Mouse (Mus musculus) small intestine, adult 10 weeks (tissue): ENCODE data around the gene Esyt1. TPM values are rescaled to one million over a fixed set of nuclear protein-coding genes. Genes with fewer than 3 reads are reported as not detected.

Experiments used
- polyA plus RNA-seq: library from polyadenylated mRNA; stranded (reverse); fragments of 350-450 nt; fragmentation: Illumina TruSeq; extraction: RNeasy Lipid Tissue Mini Kit (QIAGEN cat#74804); gene quantifications from one replicate; pipeline ENCODE4 v1.2.3, GENCODE M21; 2014; ENCODE audit warnings: low replicate concordance

Esyt1 gene
- polyA plus RNA-seq: 1.9 TPM

GRCm38 (mm10) chr10:128525671-128526308 is at the start of gene Esyt1:
Gene Esyt1 (minus strand): TSS chr10:128525871.

GRCm38 (mm10) chr10:128565788-128566531 is 40.3 kb upstream of the Esyt1 start, which contains the start of gene Pa2g4:
Gene Pa2g4 (minus strand): TSS chr10:128565987.

GRCm38 (mm10) chr10:128548947-128549681 is 23.4 kb upstream of the Esyt1 start, which contains the start of gene Rpl41:
Gene Rpl41 (minus strand): TSS chr10:128549305.

DNA sequence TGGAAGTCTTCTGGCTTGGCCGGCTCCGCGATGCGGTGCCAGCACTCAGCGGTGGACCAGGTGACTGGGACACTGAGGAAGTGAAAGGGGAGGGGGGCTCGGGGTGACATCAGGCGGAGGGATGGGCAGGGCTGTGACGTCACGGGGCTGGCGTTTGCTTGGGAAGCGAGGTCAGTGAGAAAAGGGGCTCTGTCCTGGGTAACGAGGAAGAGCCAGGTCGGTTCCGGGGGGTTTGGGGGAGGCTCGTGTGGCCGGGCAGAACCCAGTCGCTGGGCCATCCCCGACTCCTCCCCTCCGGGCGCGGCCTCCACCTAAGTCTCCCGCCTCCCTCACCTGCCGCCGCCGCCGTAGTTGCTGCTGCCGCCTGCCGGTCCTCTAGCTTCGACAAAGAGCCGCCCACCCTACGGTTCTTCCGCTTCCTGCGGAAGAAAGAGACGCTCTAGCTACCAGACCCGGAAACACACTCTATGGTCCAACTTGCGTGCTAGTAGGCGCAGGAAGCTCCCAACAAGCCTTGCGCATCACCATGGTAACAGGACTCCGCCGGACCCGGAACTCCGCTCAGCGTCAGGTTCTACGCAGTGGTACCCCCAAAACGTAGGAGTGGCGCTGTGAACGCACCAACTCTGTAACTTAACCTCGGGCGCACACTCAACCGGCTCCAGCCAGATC is 21.8 kb upstream of the Esyt1 start, which contains the start of gene Zc3h10:
TSS of gene Zc3h10 (minus strand) at position 414 of the 672 bp plus-strand sequence.

GRCm38 (mm10) chr10:128498590-128498989 is 27.1 kb downstream of the Esyt1 start, which contains the start of gene Myl6b:
Gene Myl6b (minus strand): TSS chr10:128498685.

DNA sequence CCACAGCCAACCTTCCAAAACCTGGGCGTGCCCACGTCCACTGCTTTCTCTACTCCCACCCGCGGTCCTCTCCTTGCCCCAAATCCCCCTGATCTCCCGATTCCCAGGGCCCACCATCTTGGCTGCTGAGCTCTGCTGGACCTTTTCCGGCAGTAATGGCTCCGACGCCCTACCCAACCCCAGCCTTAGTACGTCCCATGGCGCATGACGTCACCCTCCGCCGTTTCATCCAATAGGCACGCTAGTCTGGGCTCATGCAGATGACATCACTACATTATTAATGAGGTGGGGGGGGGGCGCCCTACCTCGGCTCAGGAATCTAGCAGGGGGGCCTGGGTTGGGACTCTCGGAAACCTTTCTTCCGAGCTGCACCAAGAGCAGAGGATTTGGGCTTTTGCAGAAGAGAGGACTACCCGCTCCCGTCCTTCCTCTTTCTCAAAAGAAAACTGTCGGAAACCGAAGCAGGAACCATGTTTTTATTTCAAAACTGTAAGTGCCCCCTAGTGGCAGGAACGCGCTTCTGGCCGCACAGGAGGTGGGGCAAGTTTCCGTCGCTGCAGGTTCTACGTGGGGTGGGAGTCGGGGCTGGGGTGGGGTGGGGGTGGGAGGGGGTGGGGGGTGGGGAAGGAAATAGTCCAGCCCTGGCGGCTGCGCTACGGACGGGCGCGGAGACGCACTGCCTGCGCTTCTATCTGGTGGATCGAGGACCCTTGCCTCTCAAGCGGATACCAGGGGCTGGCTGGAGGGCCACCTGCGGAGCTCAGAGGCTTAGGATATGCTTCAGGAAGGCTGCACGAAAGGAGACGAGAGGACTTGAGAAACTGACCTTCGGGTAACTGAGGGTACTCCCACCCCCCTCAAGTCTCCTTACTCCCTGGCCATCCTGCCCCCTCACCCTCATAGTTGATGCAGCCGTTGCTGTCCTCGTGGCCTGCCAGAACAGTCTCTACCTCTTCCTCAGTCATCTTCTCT is 31.7 kb downstream of the Esyt1 start, which contains the start of gene Myl6:
TSS of gene Myl6 (minus strand) at position 451 of the 972 bp plus-strand sequence.

Other genes with a start within 250 kb of the Esyt1 start
- gene Il23a, start 227.1 kb downstream of the Esyt1 start, polyA plus RNA-seq: 0.48 TPM
- gene Pan2, start 222.5 kb downstream of the Esyt1 start, polyA plus RNA-seq: 8.3 TPM
- 20.6 TPM for gene Cnpy2, start 203.4 kb downstream of the Esyt1 start, polyA plus RNA-seq
- 247 TPM for gene Cs, start 188.1 kb downstream of the Esyt1 start, polyA plus RNA-seq
- 13.4 TPM for gene Coq10a, start 156.9 kb downstream of the Esyt1 start, polyA plus RNA-seq
- gene Ankrd52, start 148.8 kb downstream of the Esyt1 start, polyA plus RNA-seq: 4.7 TPM
- 0.78 TPM for gene Slc39a5, start 124.6 kb downstream of the Esyt1 start, polyA plus RNA-seq
- gene Nabp2, start 114.4 kb downstream of the Esyt1 start, polyA plus RNA-seq: 10.6 TPM
- 5.2 TPM for gene Rnf41, start 114.2 kb downstream of the Esyt1 start, polyA plus RNA-seq
- 35.8 TPM for gene Smarcc2, start 66.6 kb downstream of the Esyt1 start, polyA plus RNA-seq
- 27.1 TPM for gene Myl6, start 31.7 kb downstream of the Esyt1 start, polyA plus RNA-seq
- not detected for gene Myl6b, start 27.2 kb downstream of the Esyt1 start, polyA plus RNA-seq
- 0.85 TPM for gene Zc3h10, start 21.9 kb upstream of the Esyt1 start, polyA plus RNA-seq
- 15.5 TPM for gene Rpl41, start 23.4 kb upstream of the Esyt1 start, polyA plus RNA-seq
- gene Pa2g4, start 40.1 kb upstream of the Esyt1 start, polyA plus RNA-seq: 72.6 TPM
- gene Erbb3, start 63.8 kb upstream of the Esyt1 start, polyA plus RNA-seq: 157 TPM
- 7.5 TPM for gene Rps26, start 100.9 kb upstream of the Esyt1 start, polyA plus RNA-seq
- gene Ikzf4, start 120.1 kb upstream of the Esyt1 start, polyA plus RNA-seq: 0.41 TPM
- gene Suox, start 148.2 kb upstream of the Esyt1 start, polyA plus RNA-seq: 2.4 TPM
- 70.4 TPM for gene Rab5b, start 170.4 kb upstream of the Esyt1 start, polyA plus RNA-seq
- gene Pmel, start 178.3 kb upstream of the Esyt1 start, polyA plus RNA-seq: not detected
- 14.3 TPM for gene Cdk2, start 179.2 kb upstream of the Esyt1 start, polyA plus RNA-seq
- gene Dgka, start 219.0 kb upstream of the Esyt1 start, polyA plus RNA-seq: 41.2 TPM
- gene Pym1, start 222.0 kb upstream of the Esyt1 start, polyA plus RNA-seq: 0.89 TPM